Mouse (Mus musculus): ENCODE measurements at regions not wholly inside any gene's neighbourhood (a gene's known extent, or its start where the extent isn't known, plus 50 kb on each side); places are given as distances from the start of the nearest gene placed in this dataset.
A peak's percentile ranks its signal among the peaks of the same experiment; 100 is the strongest.

DNA sequence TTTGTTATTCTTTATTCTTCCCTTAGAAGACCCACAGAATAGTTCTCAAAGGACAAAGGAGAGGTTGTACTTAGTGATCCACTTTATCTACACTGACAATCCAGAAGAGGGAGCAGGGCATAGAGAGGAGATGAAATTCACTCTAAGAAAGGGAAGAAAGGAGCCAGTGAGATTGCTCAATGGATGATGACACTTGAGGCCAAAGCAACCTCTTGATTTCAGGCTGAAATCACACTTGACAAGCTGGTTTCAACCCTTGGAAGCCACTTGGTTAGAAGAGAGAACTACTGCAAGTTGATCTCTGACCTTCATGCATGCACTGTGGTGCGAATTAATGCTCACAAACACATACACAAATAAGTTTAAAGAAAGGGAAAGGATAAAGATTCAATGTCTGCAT lies 66.5 kb downstream of the Ccnl1 start:
- TF ChIP-seq POLR2A (IDR thresholded peaks at IDR 0.05; ENCODE audit: borderline replicate concordance, extremely low read depth, low read depth, low read length), result no peak
- no peak for TF ChIP-seq CTCF (IDR thresholded peaks at IDR 0.05; ENCODE audit: insufficient read depth, low read length)
- 65% methylated on average over 1 of the region's 1 CpGs for WGBS
- Histone ChIP-seq H3K4me3 (replicated peaks; ENCODE audit: extremely low read depth, low read depth, low read length) (no peak overlapping the region), H3K4me1 (ENCODE audit: control insufficient read depth, insufficient read depth, low read length) (no peaks in the 10 kb centered on the region)
- DNase-seq, result no peak

DNA sequence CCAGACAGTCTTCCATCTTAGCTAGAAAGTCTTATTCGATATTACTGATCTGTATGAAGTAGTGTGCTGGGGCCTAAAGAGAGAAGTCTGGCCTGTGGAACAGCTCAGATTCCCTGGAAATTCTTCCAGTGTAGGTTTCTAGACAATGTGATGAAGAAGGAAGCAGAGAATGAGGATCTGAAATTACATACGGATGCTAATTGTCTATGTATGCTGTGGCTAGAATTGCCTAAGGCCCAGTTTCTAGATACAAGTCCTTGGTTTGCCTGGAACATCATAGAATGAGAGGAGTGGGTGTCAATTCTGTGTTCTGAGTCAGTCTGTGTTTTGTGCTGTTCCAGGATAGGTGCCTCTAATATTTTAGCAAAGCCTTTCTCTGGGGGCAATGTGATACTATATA lies 66.9 kb downstream of the Ccnl1 start:
- no peak for TF ChIP-seq CTCF (IDR thresholded peaks at IDR 0.05; ENCODE audit: insufficient read depth, low read length)
- no peak for TF ChIP-seq POLR2A (IDR thresholded peaks at IDR 0.05; ENCODE audit: borderline replicate concordance, extremely low read depth, low read depth, low read length)
- no peak overlapping the region for H3K4me3 ChIP-seq (replicated peaks; ENCODE audit: extremely low read depth, low read depth, low read length)
- DNase-seq, result no peak
- WGBS, result 83% methylated on average over 2 of the region's 2 CpGs
- H3K4me1 ChIP-seq (ENCODE audit: control insufficient read depth, insufficient read depth, low read length), result no peaks in the 10 kb centered on the region

DNA sequence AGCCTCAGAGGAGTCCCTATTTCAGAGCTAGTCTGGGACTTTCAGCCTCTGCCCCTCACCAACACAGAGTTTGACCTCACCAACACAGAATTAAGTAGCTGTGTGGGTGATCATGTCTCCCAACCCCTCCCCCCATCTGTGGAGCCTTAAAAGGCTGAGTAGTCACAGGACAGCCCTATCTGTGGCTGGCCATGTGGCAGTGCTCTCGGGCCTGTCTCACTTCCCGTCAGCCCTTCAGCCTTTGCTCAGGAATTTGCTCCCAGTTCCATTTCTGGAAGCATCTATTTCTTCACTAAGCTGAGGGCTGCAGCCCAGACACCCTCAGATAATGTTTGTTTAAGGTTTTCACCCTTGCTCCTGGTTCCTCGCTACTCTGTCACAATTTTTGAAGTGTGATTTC lies 69.1 kb downstream of the Ccnl1 start:
- no peaks in the 10 kb centered on the region for H3K4me1 ChIP-seq (ENCODE audit: control insufficient read depth, insufficient read depth, low read length)
- WGBS, result 53% methylated on average over 3 of the region's 3 CpGs
- no peak for DNase-seq
- TF ChIP-seq CTCF (IDR thresholded peaks at IDR 0.05; ENCODE audit: insufficient read depth, low read length) (no peak), POLR2A (IDR thresholded peaks at IDR 0.05; ENCODE audit: borderline replicate concordance, extremely low read depth, low read depth, low read length) (no peak)
- no peak overlapping the region for H3K4me3 ChIP-seq (replicated peaks; ENCODE audit: extremely low read depth, low read depth, low read length)

DNA sequence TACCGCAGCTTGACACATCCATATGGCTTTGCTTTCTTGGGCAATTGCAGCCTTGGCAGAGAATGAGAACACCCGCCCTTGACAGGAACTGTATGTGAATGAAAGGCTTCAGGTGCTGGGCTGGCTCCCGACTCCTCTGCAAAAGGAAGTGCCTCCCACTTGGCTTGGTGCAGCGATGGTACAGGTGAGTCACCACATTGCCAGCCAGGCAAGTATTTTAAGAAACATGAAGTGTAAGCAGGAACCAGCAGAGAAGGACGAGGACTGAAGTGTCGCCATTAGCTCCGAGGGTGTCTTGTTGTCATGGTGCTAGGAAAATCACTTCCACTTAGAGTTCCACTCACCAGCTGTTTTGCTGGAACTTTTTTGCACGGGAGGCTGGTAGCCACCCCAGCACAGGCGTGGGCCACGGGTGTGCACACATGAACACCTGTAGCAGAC lies 73.5 kb downstream of the Ccnl1 start:
- H3K4me1 ChIP-seq (ENCODE audit: control insufficient read depth, insufficient read depth, low read length), result no peaks in the 10 kb centered on the region
- 52% methylated on average over 10 of the region's 10 CpGs for WGBS
- DNase-seq, result peak; percentile 45
- TF ChIP-seq POLR2A (IDR thresholded peaks at IDR 0.05; ENCODE audit: borderline replicate concordance, extremely low read depth, low read depth, low read length), result no peak
- TF ChIP-seq CTCF (IDR thresholded peaks at IDR 0.05; ENCODE audit: insufficient read depth, low read length), result no peak
- H3K4me3 ChIP-seq (replicated peaks; ENCODE audit: extremely low read depth, low read depth, low read length), result no peak overlapping the region

- H3K4me1 ChIP-seq (ENCODE audit: control insufficient read depth, insufficient read depth, low read length), result no peaks in the 10 kb centered on the region
- WGBS, result 91% methylated on average over 2 of the region's 2 CpGs
- TF ChIP-seq CTCF (IDR thresholded peaks at IDR 0.05; ENCODE audit: insufficient read depth, low read length) (no peak), POLR2A (IDR thresholded peaks at IDR 0.05; ENCODE audit: borderline replicate concordance, extremely low read depth, low read depth, low read length) (no peak)
- no peak for DNase-seq
- H3K4me3 ChIP-seq (replicated peaks; ENCODE audit: extremely low read depth, low read depth, low read length), result no peak overlapping the region
These were observed 75.9 kb downstream of the Ccnl1 start for GRCm38 (mm10) chr3:65882123-65882522.
